Comparison of ENCODE assay signal across 8 mouse cellular contexts in the genomic region with DNA sequence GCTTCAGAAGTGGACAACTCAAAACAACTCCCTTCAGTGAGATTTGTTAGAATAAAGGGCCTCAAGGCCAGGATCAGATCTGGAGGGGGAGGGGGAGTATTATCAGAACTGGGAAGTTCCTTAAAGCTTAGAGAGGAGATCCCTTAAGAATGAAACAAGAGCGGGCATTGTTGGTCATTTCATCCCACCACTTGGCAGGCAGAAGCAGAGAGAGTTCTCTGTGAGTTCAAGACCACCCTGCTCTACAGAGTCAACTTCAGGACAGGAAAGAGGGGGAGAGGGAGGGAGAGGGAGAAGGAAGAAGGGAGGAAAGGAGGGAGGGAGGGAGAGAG. TPM values are rescaled to one million over a fixed set of nuclear protein-coding genes. Genes with fewer than 3 reads are reported as not detected.
A peak's percentile ranks its signal among the peaks of the same experiment; 100 is the strongest.
DNase-seq lines count a peak whose midpoint lies in the region; ATAC-seq and TF ChIP-seq lines count a peak whose summit lies in the region.

No protein-coding gene starts in this region.

- TF ChIP-seq POLR2A in limb, embryonic 14.5 days (IDR thresholded peaks at IDR 0.05; ENCODE audit: borderline replicate concordance, extremely low read depth, insufficient read depth, insufficient read length), result no peak

- peaks cover 41% of the 10 kb centered on the region for H3K4me1 ChIP-seq in midbrain, embryonic 10.5 days
- peaks cover 3% of the 10 kb centered on the region for H3K4me1 ChIP-seq in midbrain, embryonic 11.5 days (ENCODE audit: control insufficient read depth, insufficient read depth, low read length)
- peaks cover 7% of the 10 kb centered on the region for H3K4me1 ChIP-seq in limb, embryonic 14.5 days (ENCODE audit: control insufficient read depth, insufficient read depth, low read length)
- H3K4me1 ChIP-seq in stomach, embryonic 16.5 days (ENCODE audit: control insufficient read depth, insufficient read depth, low read length), result peaks cover 19% of the 10 kb centered on the region

- H3K36me3 ChIP-seq in midbrain, embryonic 10.5 days, result no peaks in the 10 kb centered on the region
- H3K36me3 ChIP-seq in midbrain, embryonic 11.5 days (ENCODE audit: control insufficient read depth, insufficient read depth, low read length), result no peaks in the 10 kb centered on the region
- H3K36me3 ChIP-seq in limb, embryonic 14.5 days (ENCODE audit: control insufficient read depth, insufficient read depth, low read length), result 0 out of 2 replicates have a peak, but pooled peaks cover 3% of the 10 kb centered on the region
- H3K36me3 ChIP-seq in stomach, embryonic 16.5 days (ENCODE audit: control insufficient read depth, insufficient read depth, low read length), result no peaks in the 10 kb centered on the region

- no peak for ATAC-seq in midbrain, embryonic 11.5 days (ENCODE audit: low FRiP score)
- ATAC-seq in limb, embryonic 14.5 days (ENCODE audit: low FRiP score, low read depth), result no peak
- no peak for ATAC-seq in stomach, embryonic 16.5 days (ENCODE audit: insufficient read depth, low FRiP score)

- H3K27me3 ChIP-seq in midbrain, embryonic 10.5 days (ENCODE audit: low read depth, poor library complexity, severe bottlenecking), result no peaks in the 10 kb centered on the region
- no peaks in the 10 kb centered on the region for H3K27me3 ChIP-seq in midbrain, embryonic 11.5 days (ENCODE audit: control insufficient read depth, insufficient read depth, low read length)
- no peaks in the 10 kb centered on the region for H3K27me3 ChIP-seq in limb, embryonic 14.5 days (ENCODE audit: control insufficient read depth, insufficient read depth, low read length)
- H3K27me3 ChIP-seq in stomach, embryonic 16.5 days (ENCODE audit: control insufficient read depth, insufficient read depth, low read length), result no peaks in the 10 kb centered on the region

- peak overlapping the region; percentile 71; the same call in 1 of the 2 replicates for H3K27ac ChIP-seq in midbrain, embryonic 10.5 days (replicated peaks)
- no peak overlapping the region for H3K27ac ChIP-seq in midbrain, embryonic 11.5 days (ENCODE audit: low read depth, low read length)
- peak overlapping the region; percentile 70 for H3K27ac ChIP-seq in limb, embryonic 14.5 days (replicated peaks; ENCODE audit: low read depth, low read length)
- peak overlapping the region; percentile 81 for H3K27ac ChIP-seq in stomach, embryonic 16.5 days (ENCODE audit: low read length)

- H3K4me2 ChIP-seq in midbrain, embryonic 11.5 days, result no peak overlapping the region
- no peak overlapping the region for H3K4me2 ChIP-seq in limb, embryonic 14.5 days (replicated peaks; ENCODE audit: low read depth, low read length, severe bottlenecking)
- peak overlapping the region; percentile 78; the same call in 1 of the 2 replicates for H3K4me2 ChIP-seq in stomach, embryonic 16.5 days (ENCODE audit: low read depth, low read length)

- H3K9ac ChIP-seq in midbrain, embryonic 11.5 days (ENCODE audit: low read length), result no peak overlapping the region
- H3K9ac ChIP-seq in limb, embryonic 14.5 days (ENCODE audit: low read depth, low read length, severe bottlenecking), result no peak overlapping the region
- no peak overlapping the region; the same call in 1 of the 2 replicates for H3K9ac ChIP-seq in stomach, embryonic 16.5 days (ENCODE audit: low read length)

- no peaks in the 10 kb centered on the region for H3K9me3 ChIP-seq in midbrain, embryonic 10.5 days (replicated peaks)
- H3K9me3 ChIP-seq in midbrain, embryonic 11.5 days (ENCODE audit: control insufficient read depth, low read length), result no peaks in the 10 kb centered on the region
- no peaks in the 10 kb centered on the region for H3K9me3 ChIP-seq in limb, embryonic 14.5 days (ENCODE audit: control insufficient read depth, low read length)
- H3K9me3 ChIP-seq in stomach, embryonic 16.5 days (replicated peaks; ENCODE audit: control insufficient read depth, low read length), result no peaks in the 10 kb centered on the region

- DNase-seq in heart, adult 11 months, result peak; percentile 90
- DNase-seq in heart, adult 8-10 months (ENCODE audit: low spot score), result no peak
- no peak for DNase-seq in midbrain, embryonic 10.5 days (ENCODE audit: low spot score)
- DNase-seq in midbrain, embryonic 11.5 days (ENCODE audit: low spot score, missing footprints), result no peak
- no peak for DNase-seq in limb, embryonic 14.5 days (ENCODE audit: low spot score)
- no peak for DNase-seq in thymus, postnatal 4 days
- DNase-seq in layer of hippocampus, postnatal 10 days (ENCODE audit: low spot score in 2 of 2), result no peak

- 80% methylated on average over 1 of the region's 1 CpGs for WGBS in midbrain, embryonic 10.5 days
- 86% methylated on average over 1 of the region's 1 CpGs for WGBS in midbrain, embryonic 11.5 days
- WGBS in limb, embryonic 14.5 days, result 82% methylated on average over 1 of the region's 1 CpGs
- WGBS in stomach, embryonic 16.5 days, result 60% methylated on average over 1 of the region's 1 CpGs

- H3K4me3 ChIP-seq in midbrain, embryonic 10.5 days, result peak overlapping the region; percentile 85
- no peak overlapping the region for H3K4me3 ChIP-seq in midbrain, embryonic 11.5 days (ENCODE audit: low read depth, low read length)
- peak overlapping the region; percentile 70; the same call in 1 of the 2 replicates for H3K4me3 ChIP-seq in limb, embryonic 14.5 days (replicated peaks; ENCODE audit: low read length)
- peak overlapping the region; percentile 81; the same call in 1 of the 2 replicates for H3K4me3 ChIP-seq in stomach, embryonic 16.5 days (replicated peaks; ENCODE audit: low read length)

RNA-seq across cellular contexts. Expression of a gene that starts 0.7 kb away (rescaled TPM):
- total RNA-seq in heart, adult 8-10 months (2022), result 1 to 10 TPM; 7.0 to 7.8 (median 7.4) TPM
- 22.4 and 24.9 TPM in 2 replicates for polyA plus RNA-seq in midbrain, embryonic 10.5 days (2016; fragmentation: Nextera tagmentation; extraction: Ambion mirVana)
- polyA plus RNA-seq in midbrain, embryonic 11.5 days (2014; fragmentation: Nextera tagmentation; extraction: Ambion mirVana), result 19.6 and 23.1 TPM in 2 replicates
- polyA plus RNA-seq in limb, embryonic 14.5 days (2012; rRNA removed), result 34.7 and 36.3 TPM in 2 replicates
- polyA plus RNA-seq in limb, embryonic 14.5 days (2014; fragmentation: Nextera tagmentation; extraction: Ambion mirVana), result 36.9 and 39.2 TPM in 2 replicates
- 27.4 and 32.0 TPM in 2 replicates for polyA plus RNA-seq in stomach, embryonic 16.5 days (2015; fragmentation: Nextera tagmentation; extraction: Ambion mirVana)
- total RNA-seq in layer of hippocampus, postnatal 10 days (2021), result 10 to 100 TPM; 22.4 to 25.2 TPM

RNA-seq across cellular contexts. Expression of a gene that starts 4.1 kb away (rescaled TPM):
- total RNA-seq in heart, adult 8-10 months (2022), result 10 to 100 TPM; 12.9 to 19.0 (median 14.6) TPM
- 35.1 and 35.5 TPM in 2 replicates for polyA plus RNA-seq in midbrain, embryonic 10.5 days (2016; fragmentation: Nextera tagmentation; extraction: Ambion mirVana)
- polyA plus RNA-seq in midbrain, embryonic 11.5 days (2014; fragmentation: Nextera tagmentation; extraction: Ambion mirVana), result 15.6 and 17.3 TPM in 2 replicates
- 8.1 and 17.1 TPM in 2 replicates for polyA plus RNA-seq in limb, embryonic 14.5 days (2012; rRNA removed)
- 10.7 and 12.2 TPM in 2 replicates for polyA plus RNA-seq in limb, embryonic 14.5 days (2014; fragmentation: Nextera tagmentation; extraction: Ambion mirVana)
- 22.0 and 24.3 TPM in 2 replicates for polyA plus RNA-seq in stomach, embryonic 16.5 days (2015; fragmentation: Nextera tagmentation; extraction: Ambion mirVana)
- 10 to 100 TPM; 20.9 to 32.7 TPM for total RNA-seq in layer of hippocampus, postnatal 10 days (2021)

RNA-seq across cellular contexts. Expression of a gene that starts 39.1 kb away (rescaled TPM):
- total RNA-seq in heart, adult 8-10 months (2022), result 100 to 1,000 TPM; 197 to 262 (median 216) TPM
- polyA plus RNA-seq in midbrain, embryonic 10.5 days (2016; fragmentation: Nextera tagmentation; extraction: Ambion mirVana), result 36.3 and 37.5 TPM in 2 replicates
- 76.6 and 90.0 TPM in 2 replicates for polyA plus RNA-seq in midbrain, embryonic 11.5 days (2014; fragmentation: Nextera tagmentation; extraction: Ambion mirVana)
- 96.7 and 101 TPM in 2 replicates for polyA plus RNA-seq in limb, embryonic 14.5 days (2012; rRNA removed)
- 70.9 and 91.4 TPM in 2 replicates for polyA plus RNA-seq in limb, embryonic 14.5 days (2014; fragmentation: Nextera tagmentation; extraction: Ambion mirVana)
- polyA plus RNA-seq in stomach, embryonic 16.5 days (2015; fragmentation: Nextera tagmentation; extraction: Ambion mirVana), result 50.4 and 51.7 TPM in 2 replicates
- 10 to 100 TPM; 43.6 to 50.8 TPM for total RNA-seq in layer of hippocampus, postnatal 10 days (2021)

RNA-seq across cellular contexts. Expression of a gene that starts 52.4 kb away (rescaled TPM):
- total RNA-seq in heart, adult 8-10 months (2022), result 100 to 1,000 TPM; 179 to 263 (median 215) TPM
- 20.2 and 22.7 TPM in 2 replicates for polyA plus RNA-seq in midbrain, embryonic 10.5 days (2016; fragmentation: Nextera tagmentation; extraction: Ambion mirVana)
- polyA plus RNA-seq in midbrain, embryonic 11.5 days (2014; fragmentation: Nextera tagmentation; extraction: Ambion mirVana), result 17.7 and 21.7 TPM in 2 replicates
- 17.8 and 22.4 TPM in 2 replicates for polyA plus RNA-seq in limb, embryonic 14.5 days (2012; rRNA removed)
- 23.2 and 28.0 TPM in 2 replicates for polyA plus RNA-seq in limb, embryonic 14.5 days (2014; fragmentation: Nextera tagmentation; extraction: Ambion mirVana)
- polyA plus RNA-seq in stomach, embryonic 16.5 days (2015; fragmentation: Nextera tagmentation; extraction: Ambion mirVana), result 8.9 and 11.0 TPM in 2 replicates
- total RNA-seq in layer of hippocampus, postnatal 10 days (2021), result 10 to 100 TPM; 28.9 to 31.0 TPM

RNA-seq across cellular contexts. Expression of a gene that starts 53.0 kb away (rescaled TPM):
- 10 to 100 TPM; 63.2 to 73.4 (median 65.6) TPM for total RNA-seq in heart, adult 8-10 months (2022)
- 90.3 and 94.8 TPM in 2 replicates for polyA plus RNA-seq in midbrain, embryonic 10.5 days (2016; fragmentation: Nextera tagmentation; extraction: Ambion mirVana)
- polyA plus RNA-seq in midbrain, embryonic 11.5 days (2014; fragmentation: Nextera tagmentation; extraction: Ambion mirVana), result 78.6 and 85.9 TPM in 2 replicates
- polyA plus RNA-seq in limb, embryonic 14.5 days (2012; rRNA removed), result 43.0 and 45.9 TPM in 2 replicates
- 65.1 and 76.3 TPM in 2 replicates for polyA plus RNA-seq in limb, embryonic 14.5 days (2014; fragmentation: Nextera tagmentation; extraction: Ambion mirVana)
- polyA plus RNA-seq in stomach, embryonic 16.5 days (2015; fragmentation: Nextera tagmentation; extraction: Ambion mirVana), result 70.4 and 76.1 TPM in 2 replicates
- 100 to 1,000 TPM; 125 to 128 TPM for total RNA-seq in layer of hippocampus, postnatal 10 days (2021)
